8 mouse cellular contexts compared by ENCODE assay signal in the genomic region with DNA sequence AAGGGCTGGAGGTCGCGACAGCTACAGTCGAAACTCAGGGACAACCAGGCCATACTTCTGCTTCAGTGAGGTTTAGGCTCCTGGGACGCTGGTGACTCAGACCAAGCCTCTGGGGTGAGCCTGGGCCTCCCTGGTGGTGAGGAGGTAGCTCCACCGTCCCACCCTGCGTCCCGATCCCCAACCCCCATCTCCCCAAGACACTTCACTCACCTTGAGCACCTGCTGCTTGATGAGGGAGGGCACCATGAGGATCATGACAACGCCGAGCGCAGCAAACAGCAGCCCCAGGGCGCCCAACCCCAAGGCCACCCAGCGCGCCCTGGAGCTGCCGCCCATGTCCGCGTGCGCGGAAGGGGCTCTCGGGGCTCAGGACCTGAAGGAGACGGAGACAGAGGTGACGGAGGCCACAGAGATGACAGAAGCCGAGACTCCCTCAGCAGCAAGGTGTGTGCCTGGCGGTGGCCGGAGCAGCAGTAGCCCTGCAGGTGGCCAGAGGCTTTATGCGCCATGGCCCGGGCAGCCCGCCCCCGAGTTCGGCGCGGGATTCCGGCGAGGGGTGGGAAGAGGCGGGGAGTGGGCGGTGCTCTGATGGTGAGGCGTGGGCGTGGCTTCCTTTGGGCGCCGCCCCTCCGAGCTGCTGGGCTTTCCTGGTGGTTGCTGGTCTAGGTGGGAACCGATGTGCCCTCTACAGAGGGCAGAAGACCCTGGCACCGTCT. TPM values are rescaled to one million over a fixed set of nuclear protein-coding genes. Genes with fewer than 3 reads are reported as not detected.
DNase-seq lines count a peak whose midpoint lies in the region; ATAC-seq and TF ChIP-seq lines count a peak whose summit lies in the region.

A gene (minus strand): TSS at position 548 of the 716 bp plus-strand sequence.

- WGBS in hindbrain, embryonic 16.5 days: under 1% methylated on average over 35 of the region's 42 CpGs

- ATAC-seq in common myeloid progenitor, adult 5-6 weeks (replicated peaks; ENCODE audit: low read depth, poor library complexity, severe bottlenecking): peak; percentile 63
- ATAC-seq in hindbrain, embryonic 16.5 days: peak; percentile 85

- peak within 1 kb of the TSS; percentile 86 for H3K27ac ChIP-seq in gastrocnemius, adult 2 months
- H3K27ac ChIP-seq in hindbrain, embryonic 16.5 days (ENCODE audit: low read depth, low read length): no peak within 1 kb of the TSS; the same call in 1 of the 2 replicates

- intact Hi-C loops in gastrocnemius, adult 2 months (cut with DNase I): no loop called here

- H3K4me1 ChIP-seq in hindbrain, embryonic 16.5 days (ENCODE audit: control insufficient read depth, insufficient read depth, low read depth, low read length): peaks cover 18% of the 10 kb centered on the region

- no peaks in the 10 kb centered on the region for H3K9me3 ChIP-seq in hindbrain, embryonic 16.5 days (ENCODE audit: control insufficient read depth, low read length)

- no peak for TF ChIP-seq CTCF in gastrocnemius, adult 2 months (IDR thresholded peaks at IDR 0.05)

- no peaks in the 10 kb centered on the region for H3K36me3 ChIP-seq in hindbrain, embryonic 16.5 days (ENCODE audit: control insufficient read depth, insufficient read depth, low read length)

- peak within 1 kb of the TSS; percentile 87 for H3K4me3 ChIP-seq in gastrocnemius, adult 2 months
- peak within 1 kb of the TSS; percentile 64 for H3K4me3 ChIP-seq in hindbrain, embryonic 16.5 days (ENCODE audit: low read length)

- peak; percentile 60 for DNase-seq in WW6 (ENCODE audit: low read depth, low spot score)
- peak; percentile 88 for DNase-seq in gastrocnemius, adult 2 months
- peak; percentile 83 to 86 for DNase-seq in left cerebral cortex, adult 18-20 months (ENCODE audit: low spot score in 2 of 2)
- peak; percentile 90 to 93 for DNase-seq in lung, postnatal 4 days
- DNase-seq in retina, postnatal 1 day: peak; percentile 91
- peak; percentile 77 to 88 for DNase-seq in urinary bladder, adult 18-20 months (ENCODE audit: low spot score in 2 of 2)

- H3K4me2 ChIP-seq in hindbrain, embryonic 16.5 days (ENCODE audit: low read length): peak within 1 kb of the TSS; percentile 66

- H3K27me3 ChIP-seq in hindbrain, embryonic 16.5 days (replicated peaks; ENCODE audit: control insufficient read depth, insufficient read depth, low read length): 0 out of 2 replicates have a peak, but pooled peaks cover 4% of the 10 kb centered on the region

- H3K9ac ChIP-seq in hindbrain, embryonic 16.5 days (ENCODE audit: low read depth, low read length): peak within 1 kb of the TSS; percentile 63

RNA-seq across cellular contexts. Expression of the gene that starts here (rescaled TPM):
- total RNA-seq in common myeloid progenitor, adult 5-6 weeks (2017): 34.5 and 51.2 TPM in 2 replicates
- total RNA-seq in gastrocnemius, adult 2 months (2021): 10 to 100 TPM; 11.8 to 16.9 TPM
- polyA plus RNA-seq in hindbrain, embryonic 16.5 days (2015; fragmentation: Nextera tagmentation; extraction: Ambion mirVana): 55.3 and 62.6 TPM in 2 replicates
- total RNA-seq in left cerebral cortex, adult 18-20 months (2021): 10 to 100 TPM; 27.4 to 29.2 TPM
